Mouse (Mus musculus) ES-E14 (cell line): ENCODE data around the gene Tma16.

Experiments
- HCFC1 ChIP-seq: IDR thresholded peaks from 2 replicates; pipeline ENCODE4 v1.6.1; 2012; ENCODE audit warnings: low read length, inconsistent platforms, borderline replicate concordance; ENCODE audit not compliant: insufficient read depth
- MAFK ChIP-seq: IDR thresholded peaks from 2 replicates; pipeline ENCODE4 v1.6.1; 2014; ENCODE audit warnings: mild to moderate bottlenecking, low read depth, low read length, inconsistent platforms; ENCODE audit not compliant: insufficient read depth
- ZNF384 ChIP-seq: IDR thresholded peaks from 2 replicates; pipeline ENCODE4 v1.6.1; 2012; ENCODE audit warnings: low read depth, low read length, inconsistent platforms

DNA sequence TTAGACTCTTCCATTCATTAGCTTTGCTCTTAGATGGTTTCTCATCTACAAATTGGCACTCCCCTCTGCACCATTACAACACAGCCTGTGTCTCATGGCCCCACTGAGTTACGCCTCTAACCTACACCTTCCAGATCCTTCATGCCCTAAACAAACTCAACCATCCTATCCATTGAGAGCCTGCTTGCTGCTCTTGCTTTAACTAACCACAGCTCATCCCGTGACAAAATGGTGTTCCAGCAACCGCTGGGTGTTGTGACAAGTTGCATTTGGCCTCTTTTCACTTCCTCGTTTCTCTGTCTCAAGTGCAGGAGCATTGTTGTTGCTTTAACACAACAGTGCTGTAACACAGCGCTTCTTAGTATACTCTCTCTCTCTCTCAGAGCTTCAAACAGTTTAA is 42.2 kb downstream of the Tma16 start:
- TF ChIP-seq ZNF384 (no peak), HCFC1 (no peak), MAFK (no peak)
